Mouse (Mus musculus) intestine, postnatal 0 days (tissue): ENCODE results near the gene Dnah7b. TPM values are rescaled to one million over a fixed set of nuclear protein-coding genes. Genes with fewer than 3 reads are reported as not detected.
"Not testable (repeated sequence)": the region's sequence is repeated elsewhere in the genome, so short reads cannot be mapped to it uniquely, and the experiment has no call there.

Experiments used
- ATAC-seq: fragments of 200-750 bp; cut with Nextera tagmentation; 2 replicates; pipeline ENCODE4 v1.8.0; 2017; ENCODE audit warnings: mild to moderate bottlenecking, moderate TSS enrichment, moderate library complexity
- H3K27ac ChIP-seq: fragments of 300-500 bp; sonication (generic); 2 replicates; pipeline ENCODE4 v1.5.1; 2014; ENCODE audit warnings: mild to moderate bottlenecking, low read depth, low read length, moderate library complexity
- H3K27me3 ChIP-seq: fragments of 300-500 bp; sonication (generic); replicated peaks from 2 replicates; pipeline ENCODE4 v1.6.1; 2014; ENCODE audit warnings: low read length, mixed read lengths; ENCODE audit not compliant: control insufficient read depth, insufficient read depth
- H3K36me3 ChIP-seq: fragments of 300-500 bp; sonication (generic); 2 replicates; pipeline ENCODE4 v1.6.1; 2014; ENCODE audit warnings: mild to moderate bottlenecking, moderate library complexity; ENCODE audit not compliant: control insufficient read depth, insufficient read depth
- H3K4me1 ChIP-seq: fragments of 300-500 bp; sonication (generic); replicated peaks from 2 replicates; pipeline ENCODE4 v1.6.1; 2014; ENCODE audit warnings: antibody characterized with exemption, low read length, mixed read lengths; ENCODE audit not compliant: control insufficient read depth, insufficient read depth
- H3K4me2 ChIP-seq: fragments of 300-500 bp; sonication (generic); replicated peaks from 2 replicates; pipeline ENCODE4 v1.6.1; 2014; ENCODE audit warnings: low read depth, mild to moderate bottlenecking, moderate library complexity
- H3K4me3 ChIP-seq: fragments of 300-500 bp; sonication (generic); 2 replicates; pipeline ENCODE4 v1.5.1; 2014; ENCODE audit warnings: low read depth, low read length
- H3K9ac ChIP-seq: fragments of 300-500 bp; sonication (generic); 2 replicates; pipeline ENCODE4 v1.6.1; 2014; ENCODE audit warnings: mild to moderate bottlenecking, low read depth, low read length
- H3K9me3 ChIP-seq: fragments of 300-500 bp; sonication (generic); 2 replicates; pipeline ENCODE4 v1.6.1; 2016; ENCODE audit warnings: mixed run types; ENCODE audit not compliant: control insufficient read depth
- CTCF ChIP-seq: sonication (generic); IDR thresholded peaks from 2 replicates; pipeline ENCODE4 v1.5.1; 2016; ENCODE audit warnings: low read depth, mild to moderate bottlenecking, control low read depth, antibody characterized with exemption, moderate library complexity
- WGBS: fragments of 180-500 bp; shearing (Covaris S2); extraction: QIAGEN DNeasy Blood & Tissue Kit; methylation state at CpG from one replicate; pipeline ENCODE4 v1.1.7; 2014; 5-methylcytosine and 5-hydroxymethylcytosine counted together
- polyA plus RNA-seq: library from polyadenylated mRNA; unstranded; fragments of >200 nt; fragmentation: Nextera tagmentation; extraction: Ambion mirVana; gene quantifications from 2 replicates; pipeline ENCODE4 v1.2.1, GENCODE M21; 2015

The Dnah7b gene
- polyA plus RNA-seq, 1 experiment from 2014 or later: 0.46 TPM

GRCm38 (mm10) chr1:46268841-46269240 lies 202.7 kb downstream of the Dnah7b start:
- H3K27ac ChIP-seq, H3K4me1 ChIP-seq, H3K27me3 ChIP-seq, H3K36me3 ChIP-seq, H3K9me3 ChIP-seq, H3K4me2 ChIP-seq, ATAC-seq, H3K4me3 ChIP-seq, H3K9ac ChIP-seq: not testable (repeated sequence)
- 72% methylated on average over 2 of the region's 2 CpGs for WGBS

DNA sequence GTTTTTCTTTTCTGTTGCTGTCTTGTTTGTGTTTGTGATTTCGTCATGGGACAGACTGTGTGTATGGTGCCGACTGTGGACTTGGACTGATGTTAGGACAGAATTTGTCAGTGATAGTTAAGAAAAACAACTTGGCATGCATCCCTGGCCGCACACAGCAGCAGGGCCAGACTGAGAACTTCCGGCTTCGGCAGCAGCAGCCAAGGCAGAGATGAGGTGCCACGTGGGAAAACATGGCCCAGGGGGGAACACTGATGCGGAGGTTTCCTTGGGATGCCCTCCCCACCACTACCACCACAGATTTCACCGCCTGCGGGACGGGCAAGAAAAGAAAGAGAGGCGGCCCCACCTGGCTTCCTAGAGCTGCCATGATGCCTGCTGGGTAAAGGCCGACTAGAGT lies 205.8 kb downstream of the Dnah7b start:
- WGBS: 83% methylated on average over 11 of the region's 12 CpGs
- Histone ChIP-seq H3K4me3 (no peak overlapping the region), H3K27ac (no peak overlapping the region), H3K36me3 (no peaks in the 10 kb centered on the region), H3K9ac (no peak overlapping the region), H3K27me3 (no peaks in the 10 kb centered on the region), H3K4me1 (no peaks in the 10 kb centered on the region), H3K9me3 (no peaks in the 10 kb centered on the region), H3K4me2 (no peak overlapping the region)
- no peak for ATAC-seq
- no peak for TF ChIP-seq CTCF

- H3K9ac ChIP-seq, H3K27me3 ChIP-seq, H3K36me3 ChIP-seq, ATAC-seq, H3K4me1 ChIP-seq, H3K4me2 ChIP-seq, H3K27ac ChIP-seq, H3K9me3 ChIP-seq, H3K4me3 ChIP-seq: not testable (repeated sequence)
- WGBS: 73% methylated on average over 2 of the region's 2 CpGs
Observed at GRCm38 (mm10) chr1:46278057-46278910, 212.2 kb downstream of the Dnah7b start.

- H3K4me3 ChIP-seq, H3K36me3 ChIP-seq, H3K4me2 ChIP-seq, H3K9ac ChIP-seq, H3K4me1 ChIP-seq, H3K9me3 ChIP-seq, H3K27ac ChIP-seq, ATAC-seq, H3K27me3 ChIP-seq: not testable (repeated sequence)
- 88% methylated on average over 1 of the region's 1 CpGs for WGBS
Observed at GRCm38 (mm10) chr1:46278911-46279565, 212.9 kb downstream of the Dnah7b start.

DNA sequence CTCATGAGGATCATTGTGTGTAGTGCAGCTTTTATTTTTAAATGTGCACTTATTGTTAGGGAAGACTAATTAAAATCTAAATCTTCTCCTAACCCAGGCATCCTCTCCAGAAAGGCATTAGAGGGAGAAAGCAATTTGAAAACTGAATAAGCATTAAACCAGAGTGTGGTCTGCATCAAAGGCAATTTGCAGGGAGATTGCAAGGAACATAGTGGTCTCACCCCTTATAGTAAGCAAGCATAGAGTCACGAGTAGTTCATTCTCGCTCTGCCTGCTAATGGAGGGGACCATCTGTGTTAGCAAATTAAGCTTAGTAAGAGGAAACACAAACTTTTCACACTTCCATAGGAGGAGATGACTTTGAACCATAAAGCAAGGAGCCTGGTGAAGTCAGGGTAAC lies 228.3 kb downstream of the Dnah7b start:
- H3K4me2 ChIP-seq, H3K36me3 ChIP-seq, H3K4me3 ChIP-seq, H3K9me3 ChIP-seq, ATAC-seq, H3K27me3 ChIP-seq, H3K9ac ChIP-seq, H3K27ac ChIP-seq, H3K4me1 ChIP-seq: not testable (repeated sequence)
- 85% methylated on average over 2 of the region's 2 CpGs for WGBS

DNA sequence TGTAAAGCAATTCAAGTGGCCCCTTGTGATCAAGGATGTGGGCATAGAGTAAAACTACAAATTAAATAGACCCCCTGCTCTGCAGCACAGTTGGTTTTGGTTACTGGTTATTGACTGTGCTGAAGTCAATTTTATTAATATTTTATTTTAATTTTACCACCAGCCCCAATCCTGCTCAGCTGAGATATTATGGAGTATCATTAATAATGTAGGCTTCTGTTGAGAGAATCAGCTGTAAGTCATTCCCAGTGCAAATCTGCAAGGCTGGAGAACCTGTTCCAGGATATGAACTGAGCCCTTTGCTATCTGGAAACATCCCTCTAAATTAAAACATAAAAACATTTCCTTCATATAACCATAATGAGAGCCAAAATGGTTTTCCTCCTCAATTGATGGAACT lies 259.8 kb downstream of the Dnah7b start:
- H3K27ac ChIP-seq, ATAC-seq, H3K4me1 ChIP-seq, H3K27me3 ChIP-seq, H3K4me2 ChIP-seq, H3K9ac ChIP-seq, H3K9me3 ChIP-seq, H3K36me3 ChIP-seq, H3K4me3 ChIP-seq: not testable (repeated sequence)

- H3K27me3 ChIP-seq, H3K9ac ChIP-seq, H3K4me1 ChIP-seq, H3K27ac ChIP-seq, H3K9me3 ChIP-seq, ATAC-seq, H3K4me2 ChIP-seq, H3K4me3 ChIP-seq, H3K36me3 ChIP-seq: not testable (repeated sequence)
- WGBS: 91% methylated on average over 3 of the region's 3 CpGs
Observed at GRCm38 (mm10) chr1:46345301-46345700, 279.2 kb downstream of the Dnah7b start.

GRCm38 (mm10) chr1:46380641-46381040 lies 314.5 kb downstream of the Dnah7b start:
- not testable (repeated sequence) for ATAC-seq

GRCm38 (mm10) chr1:46394681-46395297 lies 328.7 kb downstream of the Dnah7b start:
- H3K27ac ChIP-seq, H3K4me3 ChIP-seq, H3K4me2 ChIP-seq, H3K9ac ChIP-seq, H3K27me3 ChIP-seq, H3K9me3 ChIP-seq, H3K4me1 ChIP-seq, ATAC-seq, H3K36me3 ChIP-seq: not testable (repeated sequence)
- 71% methylated on average over 3 of the region's 4 CpGs for WGBS

More at GRCm38 (mm10) chr1:46380641-46381040, 314.5 kb downstream of the Dnah7b start:
- H3K4me3 ChIP-seq, H3K27ac ChIP-seq, H3K27me3 ChIP-seq, H3K9me3 ChIP-seq, H3K9ac ChIP-seq, H3K36me3 ChIP-seq, H3K4me1 ChIP-seq, H3K4me2 ChIP-seq: not testable (repeated sequence)
- 91% methylated on average over 3 of the region's 3 CpGs for WGBS
